Mouse (Mus musculus) MEL (cell line): ENCODE measurements at regions not wholly inside any gene's neighbourhood (a gene's known extent, or its start where the extent isn't known, plus 50 kb on each side); places are given as distances from the start of the nearest gene placed in this dataset.

Experiments
- DNase-seq: peaks from one replicate; pipeline ENCODE4 v3.0.0; 2011; ENCODE audit warnings: low read depth, low spot score
- H3K27ac ChIP-seq: 2 replicates; pipeline ENCODE4 v1.5.1; 2012; ENCODE audit warnings: low read depth, mild to moderate bottlenecking, control low read depth, low read length, moderate library complexity; ENCODE audit not compliant: control insufficient read depth
- H3K27me3 ChIP-seq, 2 experiments: fragments of 150-350 bp in 1 of 2; sonication (generic) in 1 of 2; 2 replicates each; pipeline ENCODE4 v1.6.1; 2012; ENCODE audit warnings: low read length in 2 of 2, mild to moderate bottlenecking in 2 of 2, improper control_type of control experiment in 1 of 2, moderate library complexity in 1 of 2; ENCODE audit not compliant: insufficient read depth in 2 of 2, control insufficient read depth in 1 of 2
- H3K36me3 ChIP-seq, 2 experiments: 2 replicates each; pipeline ENCODE4 v1.6.1; 2012 to 2014; ENCODE audit warnings: low read length in 2 of 2, improper control_type of control experiment in 1 of 2, inconsistent platforms in 1 of 2, mild to moderate bottlenecking in 1 of 2; ENCODE audit not compliant: insufficient read depth in 2 of 2, control insufficient read depth in 1 of 2
- H3K4me1 ChIP-seq, 2 experiments: fragments of 150-350 bp in 1 of 2; sonication (generic) in 1 of 2; 2 replicates each; pipeline ENCODE4 v1.6.1; 2012; ENCODE audit warnings: low read length in 2 of 2, improper control_type of control experiment in 1 of 2, mild to moderate bottlenecking in 1 of 2; ENCODE audit not compliant: insufficient read depth in 2 of 2, control insufficient read depth in 1 of 2
- H3K4me3 ChIP-seq, 2 experiments: fragments of 150-350 bp in 1 of 2; sonication (generic) in 1 of 2; 2 replicates each; pipeline ENCODE4 v1.5.1; 2012; ENCODE audit warnings: low read depth in 2 of 2, low read length in 2 of 2, mild to moderate bottlenecking in 2 of 2, moderate library complexity in 2 of 2, control low read depth in 1 of 2, improper control_type of control experiment in 1 of 2; ENCODE audit not compliant: control insufficient read depth in 1 of 2, insufficient read depth in 1 of 2
- H3K79me2 ChIP-seq: 2 replicates; pipeline ENCODE4 v1.6.1; 2012; ENCODE audit warnings: mild to moderate bottlenecking, low read length, moderate library complexity; ENCODE audit not compliant: control insufficient read depth, poor library complexity, insufficient read depth
- H3K9ac ChIP-seq: 2 replicates; pipeline ENCODE4 v1.6.1; 2012; ENCODE audit warnings: low read depth, mild to moderate bottlenecking, control low read depth, low read length, moderate library complexity; ENCODE audit not compliant: control insufficient read depth, poor library complexity, severe bottlenecking
- H3K9me3 ChIP-seq: fragments of 150-350 bp; sonication (generic); replicated peaks from 2 replicates; pipeline ENCODE4 v1.6.1; 2012; ENCODE audit warnings: mild to moderate bottlenecking, low read length, improper control_type of control experiment, moderate library complexity; ENCODE audit not compliant: insufficient read depth
- CHD2 ChIP-seq: IDR thresholded peaks from 2 replicates; pipeline ENCODE4 v1.6.1; 2011; ENCODE audit warnings: low read length, improper control_type of control experiment
- ELF1 ChIP-seq: IDR thresholded peaks from 2 replicates; pipeline ENCODE4 v1.6.1; 2014; ENCODE audit warnings: low read depth, mild to moderate bottlenecking, inconsistent platforms, low read length, improper control_type of control experiment, moderate library complexity
- EP300 ChIP-seq, 2 experiments: IDR thresholded peaks; 2 replicates each; pipeline ENCODE4 v1.6.1; 2011; ENCODE audit warnings: improper control_type of control experiment in 2 of 2, low read length in 2 of 2, low read depth in 1 of 2, mild to moderate bottlenecking in 1 of 2
- ETS1 ChIP-seq: IDR thresholded peaks from 2 replicates; pipeline ENCODE4 v1.6.1; 2012; ENCODE audit warnings: low read depth, mild to moderate bottlenecking, inconsistent platforms, low read length, improper control_type of control experiment, moderate library complexity
- GABPA ChIP-seq: IDR thresholded peaks from 2 replicates; pipeline ENCODE4 v1.6.1; 2012; ENCODE audit warnings: low read depth, mild to moderate bottlenecking, inconsistent platforms, low read length, improper control_type of control experiment, moderate library complexity
- HCFC1 ChIP-seq: IDR thresholded peaks from 2 replicates; pipeline ENCODE4 v1.6.1; 2012; ENCODE audit warnings: low read depth, mild to moderate bottlenecking, inconsistent platforms, low read length, improper control_type of control experiment, moderate library complexity
- JUND ChIP-seq: IDR thresholded peaks from 2 replicates; pipeline ENCODE4 v1.6.1; 2011; ENCODE audit warnings: low read depth, mild to moderate bottlenecking, improper control_type of control experiment, low read length
- MAZ ChIP-seq: IDR thresholded peaks from 2 replicates; pipeline ENCODE4 v1.6.1; 2012; ENCODE audit warnings: low read depth, mild to moderate bottlenecking, inconsistent platforms, low read length, improper control_type of control experiment
- MEF2A ChIP-seq: IDR thresholded peaks from 2 replicates; pipeline ENCODE4 v1.6.1; 2014; ENCODE audit warnings: low read depth, mild to moderate bottlenecking, inconsistent platforms, low read length, improper control_type of control experiment; ENCODE audit not compliant: poor library complexity, insufficient replicate concordance, severe bottlenecking; ENCODE audit errors: extremely low read depth
- MYB ChIP-seq: IDR thresholded peaks from 2 replicates; pipeline ENCODE4 v1.6.1; 2011; ENCODE audit warnings: mild to moderate bottlenecking, low read depth, low read length, improper control_type of control experiment
- POLR2AphosphoS5 ChIP-seq: IDR thresholded peaks from 2 replicates; pipeline ENCODE4 v1.6.1; 2012; ENCODE audit warnings: low read depth, borderline replicate concordance, mild to moderate bottlenecking, inconsistent platforms, low read length, moderate library complexity, mixed read lengths
- RCOR1 ChIP-seq: IDR thresholded peaks from 2 replicates; pipeline ENCODE4 v1.6.1; 2012; ENCODE audit warnings: low read depth, mild to moderate bottlenecking, inconsistent platforms, low read length, improper control_type of control experiment
- TAL1 ChIP-seq: IDR thresholded peaks from 2 replicates; pipeline ENCODE4 v1.6.1; 2012; ENCODE audit warnings: mild to moderate bottlenecking, inconsistent platforms, low read length, moderate library complexity, mixed read lengths
- UBTF ChIP-seq: IDR thresholded peaks from 2 replicates; pipeline ENCODE4 v1.6.1; 2012; ENCODE audit warnings: low read depth, mild to moderate bottlenecking, inconsistent platforms, low read length, improper control_type of control experiment, moderate library complexity, borderline replicate concordance; ENCODE audit not compliant: insufficient read depth
- USF2 ChIP-seq, 2 experiments: IDR thresholded peaks; 2 replicates each; pipeline ENCODE4 v1.6.1; 2011 to 2012; ENCODE audit warnings: improper control_type of control experiment in 2 of 2, low read length in 2 of 2, borderline replicate concordance in 1 of 2, inconsistent platforms in 1 of 2, low read depth in 1 of 2, mild to moderate bottlenecking in 1 of 2; ENCODE audit not compliant: insufficient read depth in 1 of 2
- ZC3H11A ChIP-seq: IDR thresholded peaks from 2 replicates; pipeline ENCODE4 v1.6.1; 2012; ENCODE audit warnings: low read depth, mild to moderate bottlenecking, inconsistent platforms, low read length, improper control_type of control experiment
- ZKSCAN1 ChIP-seq: IDR thresholded peaks from 2 replicates; pipeline ENCODE4 v1.6.1; 2012; ENCODE audit warnings: low read depth, mild to moderate bottlenecking, inconsistent platforms, low read length, improper control_type of control experiment, moderate library complexity
- ZMIZ1 ChIP-seq: IDR thresholded peaks from 2 replicates; pipeline ENCODE4 v1.6.1; 2012; ENCODE audit warnings: low read depth, mild to moderate bottlenecking, inconsistent platforms, low read length, improper control_type of control experiment, moderate library complexity
- ZNF384 ChIP-seq: IDR thresholded peaks from 2 replicates; pipeline ENCODE4 v1.6.1; 2012; ENCODE audit warnings: low read depth, mild to moderate bottlenecking, inconsistent platforms, low read length, improper control_type of control experiment

- TF ChIP-seq MYB (peak; percentile 58; the same call in 1 of the 2 replicates), USF2 (IDR thresholded peaks at IDR 0.05; ENCODE audit: borderline replicate concordance in 1 of 2, insufficient read depth in 1 of 2, low read depth in 1 of 2, low read length in 2 of 2) (no peak), POLR2AphosphoS5 (no peak), ZKSCAN1 (no peak), CHD2 (no peak), TAL1 (no peak), ELF1 (peak; percentile 41; the same call in 1 of the 2 replicates), JUND (no peak), ZC3H11A (no peak), ETS1 (peak; percentile 53; the same call in 1 of the 2 replicates), MEF2A (peak; percentile 48; the same call in 1 of the 2 replicates), RCOR1 (no peak; the same call in 1 of the 2 replicates), UBTF (no peak), GABPA (no peak), HCFC1 (no peak), MAZ (no peak)
Observed at GRCm38 (mm10) chr16:75353394-75353793, 232.5 kb downstream of the Lipi start (continued).

GRCm38 (mm10) chr16:75344201-75344927, 241.5 kb downstream of the Lipi start:
- H3K79me2 ChIP-seq, result no peaks in the 10 kb centered on the region
- peak overlapping the region; percentile 83 for H3K27ac ChIP-seq
- H3K9me3 ChIP-seq, result no peaks in the 10 kb centered on the region
- peak; percentile 55 for DNase-seq
- H3K9ac ChIP-seq, result peak overlapping the region; percentile 56
- H3K4me1 ChIP-seq, result peaks cover 4 to 16% of the 10 kb centered on the region in 2 experiments
- H3K36me3 ChIP-seq, result peaks cover 0 to 21% of the 10 kb centered on the region in 2 experiments; a peak in 2 of 4 replicates
- H3K4me3 ChIP-seq, result peak overlapping the region; percentile 29 to 32
- no peaks in the 10 kb centered on the region for H3K27me3 ChIP-seq
- TF ChIP-seq EP300 (IDR thresholded peaks at IDR 0.05; ENCODE audit: low read depth in 1 of 2, low read length in 2 of 2), result peak in 1 of 2 experiments; percentile 56; a peak in 2 of 4 replicates
- no peak for TF ChIP-seq ZMIZ1
- no peak for TF ChIP-seq UBTF
- 0 out of 2 replicates have a peak, but pooled peaks have one; percentile 23 for TF ChIP-seq MYB
- no peak for TF ChIP-seq ZNF384
- TF ChIP-seq ETS1, result 0 out of 2 replicates have a peak, but pooled peaks have one; percentile 28
